Mouse (Mus musculus) retina, postnatal 1 day (tissue): ENCODE data around the gene Iqcn.

ENCODE experiments used
- DNase-seq: peaks from one replicate; pipeline ENCODE4 v3.0.0-alpha.2; 2012

The Iqcn gene

DNA sequence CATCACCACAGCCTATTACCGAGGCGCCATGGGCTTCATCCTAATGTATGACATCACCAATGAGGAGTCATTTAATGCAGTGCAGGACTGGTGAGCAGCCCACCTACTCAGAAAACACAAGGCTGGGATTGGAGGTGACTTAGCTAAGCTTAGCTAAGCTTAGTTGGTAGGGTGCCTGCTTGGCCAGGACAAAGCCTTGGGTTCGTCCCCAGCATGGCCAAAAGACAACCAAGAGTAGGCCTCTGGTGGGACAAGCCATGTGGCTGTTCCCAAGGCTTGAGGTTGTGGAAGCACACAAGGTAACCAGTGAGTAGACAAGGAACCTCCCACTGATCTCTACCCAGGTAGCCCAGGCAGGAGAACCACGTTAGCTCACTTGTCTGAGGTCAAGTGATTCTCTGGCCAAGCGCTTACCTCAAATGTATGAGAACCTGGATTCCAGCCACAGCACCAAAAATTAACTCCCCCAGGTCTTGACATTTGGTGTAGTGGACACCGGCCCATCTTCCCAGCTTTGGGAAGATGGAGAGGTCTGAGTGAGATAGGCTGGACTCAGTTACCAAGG is 53.3 kb downstream of the Iqcn start:
- DNase-seq, result no peak

DNA sequence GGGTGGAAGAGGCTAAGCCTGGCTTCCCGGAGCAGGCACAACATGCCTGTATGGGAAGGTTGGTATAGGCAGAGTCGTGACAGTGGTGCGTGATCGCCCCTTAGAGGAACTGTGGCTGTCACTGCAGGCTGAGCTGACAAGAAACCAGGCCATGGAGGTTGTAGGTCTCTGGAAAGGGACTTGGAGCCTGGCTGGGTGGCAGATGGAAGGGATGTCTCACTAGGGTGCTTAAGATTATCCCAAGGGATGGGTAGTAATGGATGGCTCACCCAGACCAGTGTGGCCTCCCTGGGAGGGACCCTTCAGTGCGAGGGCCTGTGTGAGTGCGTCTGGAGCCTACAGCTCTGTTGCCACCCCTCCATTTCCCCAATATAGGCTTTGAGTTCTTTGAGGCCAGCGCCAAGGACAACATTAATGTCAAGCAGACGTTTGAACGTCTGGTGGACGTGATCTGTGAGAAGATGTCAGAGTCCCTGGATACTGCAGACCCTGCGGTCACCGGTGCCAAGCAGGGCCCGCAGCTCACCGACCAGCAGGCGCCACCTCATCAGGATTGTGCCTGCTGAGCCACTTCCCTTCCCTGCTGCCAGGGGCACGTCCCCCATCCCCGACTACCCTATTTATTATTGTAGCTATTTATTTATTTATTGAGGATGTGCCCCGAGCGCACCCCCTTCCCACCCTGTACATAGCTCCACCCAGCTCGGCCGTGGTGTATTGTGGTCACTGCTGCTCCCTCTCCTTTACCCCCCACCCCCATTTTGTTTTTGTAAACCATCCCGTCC is 54.5 kb downstream of the Iqcn start:
- DNase-seq, result peak; percentile 57

DNA sequence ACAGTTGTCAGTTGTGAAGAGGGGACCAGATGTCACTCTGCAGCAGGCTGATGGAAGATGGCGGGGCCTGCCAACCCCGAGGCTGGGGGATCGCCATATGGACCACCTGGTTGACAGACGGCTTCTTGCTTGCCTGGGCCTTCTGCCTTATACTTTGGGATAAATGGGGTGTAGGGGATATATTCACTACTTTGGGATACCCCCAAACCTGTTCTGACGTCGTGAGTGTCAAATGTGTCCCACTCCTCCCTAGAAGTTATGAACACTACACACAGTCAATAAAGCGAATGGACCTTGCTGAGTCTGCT is 55.0 kb downstream of the Iqcn start:
- no peak for DNase-seq

GRCm38 (mm10) chr8:70758616-70759561 is 55.6 kb downstream of the Iqcn start:
- no peak for DNase-seq

GRCm38 (mm10) chr8:70760350-70760749 is 57.1 kb downstream of the Iqcn start:
- no peak for DNase-seq

DNA sequence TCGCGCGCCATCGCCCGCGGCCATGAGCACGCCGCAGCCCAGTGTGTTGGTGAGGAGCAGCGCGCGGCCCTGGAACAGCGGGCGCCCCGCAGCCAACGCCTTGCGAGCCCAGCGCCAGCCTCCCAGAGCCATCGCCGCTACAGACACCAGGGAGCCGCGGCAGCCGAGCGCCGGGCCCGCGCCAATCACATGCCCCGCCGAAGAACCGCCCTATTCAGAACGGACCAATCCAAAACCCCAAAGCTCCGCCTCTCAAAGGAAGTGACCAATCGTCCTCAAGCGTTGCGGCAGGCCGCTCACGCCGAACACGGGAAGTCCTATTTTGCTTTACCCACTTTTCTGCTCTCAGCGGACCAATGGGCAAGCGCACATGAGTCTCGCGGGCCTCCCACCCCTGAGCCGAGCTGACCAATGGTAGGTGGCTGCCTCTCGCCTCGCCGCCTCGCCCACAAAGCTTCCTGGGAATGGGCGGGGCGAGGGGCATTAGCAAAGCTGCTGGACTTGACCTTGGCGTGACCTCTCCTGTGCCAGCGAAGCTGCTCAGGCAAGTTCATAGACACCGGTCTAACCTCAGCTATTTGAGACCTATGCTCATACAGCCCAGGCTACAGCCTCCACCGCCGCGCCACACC is 57.6 kb downstream of the Iqcn start, which contains the start of gene Mpv17l2:
Gene Mpv17l2 (minus strand): TSS at position 172 of the 632 bp plus-strand sequence.
- DNase-seq, result peak; percentile 100

DNA sequence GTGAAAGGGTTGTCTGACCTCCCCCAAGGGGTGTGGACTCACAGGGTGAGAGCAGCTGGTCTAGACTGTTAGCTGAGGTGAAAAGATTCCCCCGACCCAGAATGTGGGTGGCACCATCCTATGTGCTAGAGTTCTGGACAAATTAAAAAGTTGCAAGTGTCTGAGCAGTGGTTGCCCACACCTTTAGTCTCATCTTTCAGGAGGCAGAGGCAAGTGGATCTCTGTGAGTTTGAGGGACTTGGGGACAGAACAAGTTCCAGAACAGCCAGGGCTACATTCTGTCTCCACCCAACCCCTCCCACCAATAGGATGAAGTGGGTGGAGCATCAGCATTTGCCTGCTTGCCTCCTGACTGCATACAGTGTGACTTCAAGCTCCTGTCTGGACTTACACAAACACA is 58.9 kb downstream of the Iqcn start:
- no peak for DNase-seq

DNA sequence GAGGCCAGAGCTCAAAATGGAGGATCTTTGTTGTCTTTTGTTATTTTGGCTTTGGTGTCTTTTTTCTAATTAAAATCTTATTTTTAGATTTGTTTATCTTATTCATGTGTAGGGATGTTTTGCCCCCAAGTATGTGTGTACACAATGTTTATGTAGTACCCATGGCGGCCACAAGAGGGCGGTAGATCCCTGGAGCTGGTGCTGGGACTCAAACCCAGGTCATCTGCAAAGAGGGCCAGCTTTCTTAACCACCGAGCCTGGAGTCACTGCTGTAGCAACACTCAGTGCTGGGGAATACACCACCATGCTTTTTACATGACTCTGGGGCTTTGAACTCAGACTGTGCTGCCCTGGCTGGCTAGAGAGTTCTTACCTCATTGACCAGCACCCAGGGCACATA is 60.1 kb downstream of the Iqcn start:
- peak; percentile 58 for DNase-seq

DNA sequence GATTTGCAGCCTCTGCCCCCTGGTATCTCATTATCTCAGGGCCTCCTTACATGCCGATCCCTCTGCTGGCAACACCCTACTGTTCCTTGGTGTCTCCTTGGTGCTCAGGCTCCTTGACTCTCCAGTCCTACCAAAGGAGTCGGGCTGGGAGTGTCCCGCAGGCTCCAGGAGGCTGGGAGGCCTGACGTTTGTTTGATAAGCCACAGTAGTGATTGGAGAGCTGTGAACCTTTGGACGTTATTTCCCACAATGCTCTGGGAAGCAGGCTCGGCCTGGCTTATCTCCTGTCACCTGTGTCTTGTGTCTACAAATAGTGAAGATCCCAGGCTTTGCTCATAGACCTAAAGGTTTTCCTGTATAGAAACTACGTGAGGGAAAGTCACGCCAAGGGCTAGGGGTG is 60.8 kb downstream of the Iqcn start:
- no peak for DNase-seq

- no peak for DNase-seq
These were observed 61.4 kb downstream of the Iqcn start for GRCm38 (mm10) chr8:70764676-70765075.

DNA sequence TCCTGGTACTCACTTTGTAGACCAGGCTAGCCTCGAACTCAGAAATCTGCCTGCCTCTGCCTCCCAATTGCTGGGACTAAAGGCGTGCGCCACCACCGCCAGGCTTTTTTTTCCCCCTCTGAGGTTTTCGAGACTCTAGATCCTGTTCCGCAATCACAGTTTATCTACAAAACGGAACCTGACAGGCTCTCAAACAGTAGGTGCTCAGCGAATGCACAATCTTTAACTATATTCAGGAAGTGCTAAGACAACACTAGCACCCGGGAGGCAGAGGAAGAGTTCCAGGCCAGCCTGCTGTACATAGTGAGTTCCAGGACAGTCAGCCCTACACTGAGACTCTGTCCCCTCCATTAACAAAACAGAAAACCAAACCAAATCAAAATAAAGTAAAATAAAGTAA is 62.1 kb downstream of the Iqcn start:
- DNase-seq, result no peak

DNA sequence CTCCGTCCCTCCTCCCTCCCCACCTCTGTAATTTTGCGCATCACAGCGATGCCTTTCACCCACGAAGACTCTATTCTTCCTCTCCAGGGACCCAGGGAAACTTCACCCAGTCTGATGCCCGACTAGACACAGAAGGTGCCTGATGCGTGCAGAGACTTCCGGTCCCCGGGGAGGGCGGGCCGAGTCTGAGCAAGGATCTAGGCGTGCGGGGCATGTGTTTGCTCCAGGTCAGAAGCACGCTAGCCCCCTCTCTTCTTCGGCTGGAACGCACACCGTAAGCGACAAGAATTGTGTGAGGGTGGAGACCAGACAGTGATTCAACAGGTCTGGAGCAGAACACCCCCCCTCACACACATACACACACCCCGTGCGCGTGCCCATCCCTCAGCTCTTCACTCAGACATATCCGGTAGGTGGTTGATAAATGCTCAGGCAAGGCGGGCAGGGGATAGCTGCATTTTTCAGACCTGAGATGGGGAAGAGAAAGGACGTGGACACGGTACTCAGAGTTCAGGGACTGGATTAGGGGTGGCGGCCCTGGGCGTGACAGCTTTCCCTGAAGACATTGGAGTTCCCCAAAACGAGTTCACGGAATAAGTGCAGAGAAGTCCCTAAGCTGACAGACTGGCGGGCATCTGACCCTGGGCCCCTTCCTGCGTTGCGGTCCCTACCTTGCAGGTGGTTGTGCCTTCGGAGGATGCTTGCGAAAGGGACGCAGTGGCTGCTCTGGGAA is 62.7 kb downstream of the Iqcn start:
- DNase-seq, result no peak

DNA sequence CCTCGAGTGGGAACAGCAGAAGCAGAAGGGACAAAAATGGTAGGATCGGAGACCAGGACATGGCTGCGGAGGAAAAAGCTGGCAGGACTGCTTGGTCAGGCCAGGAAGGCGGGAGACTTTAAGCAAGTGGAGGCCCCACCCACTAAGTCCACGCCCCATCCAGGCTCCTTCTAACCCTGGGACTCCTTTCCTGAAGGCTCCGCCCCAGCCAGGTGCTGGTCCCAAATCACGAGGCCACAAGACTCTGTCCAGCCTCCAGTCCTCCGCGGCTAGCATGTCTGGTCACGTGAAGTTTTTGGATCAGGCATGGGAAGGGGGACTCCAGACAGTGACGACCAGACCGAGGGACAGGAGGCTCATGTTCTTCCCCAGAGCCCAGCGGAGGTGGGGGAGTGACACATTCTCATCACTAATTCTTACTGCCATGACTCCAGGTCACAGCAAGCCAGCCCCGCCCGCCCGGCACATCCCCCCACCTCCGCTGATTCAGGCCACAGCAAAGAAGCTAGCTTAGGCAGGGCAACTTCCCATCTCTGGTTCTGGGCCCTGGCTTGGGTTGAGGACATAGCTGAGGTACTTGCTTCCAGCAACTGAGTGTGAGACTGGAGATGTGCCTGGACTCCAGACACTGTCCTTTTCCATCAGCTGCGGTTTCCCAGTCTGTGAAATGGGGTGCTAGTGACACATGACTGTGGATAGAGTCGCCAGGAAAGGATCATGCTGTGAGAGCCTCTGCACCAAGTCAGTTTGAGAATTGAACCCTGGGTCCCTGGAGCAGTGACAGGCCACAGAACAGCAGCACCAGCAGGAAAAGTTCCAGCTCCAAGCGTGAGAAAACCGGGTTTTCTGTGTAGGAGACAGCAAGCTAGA is 63.5 kb downstream of the Iqcn start:
- DNase-seq, result peak; percentile 70
